Mouse (Mus musculus) central nervous system, embryonic 11.5 days (tissue): ENCODE measurements around the gene Hist1h2bh. TPM values are rescaled to one million over a fixed set of nuclear protein-coding genes. Genes with fewer than 3 reads are reported as not detected.

Experiments used
- polyA plus RNA-seq: library from polyadenylated mRNA; depleted of rRNA; stranded (reverse); fragments of >200 nt; gene quantifications from 2 replicates; pipeline ENCODE4 v1.2.3, GENCODE M21; 2012; rRNA removed

The Hist1h2bh gene
- polyA plus RNA-seq, 1 experiment: 3.2 TPM

Other genes with a start within 250 kb of the Hist1h2bh start
- gene Zfp322a, start 174.2 kb downstream of the Hist1h2bh start, polyA plus RNA-seq: 21.3 and 30.9 TPM in 2 replicates
- gene Abt1, start 119.5 kb downstream of the Hist1h2bh start, polyA plus RNA-seq: 8.8 and 10.0 TPM in 2 replicates
- gene Btn1a1, start 77.5 kb downstream of the Hist1h2bh start, polyA plus RNA-seq: 0.07 and 0.31 TPM in 2 replicates
- 0.34 and 0.82 TPM in 2 replicates for gene Btn2a2, start 54.5 kb downstream of the Hist1h2bh start, polyA plus RNA-seq
- gene Hist1h4h, start 12.3 kb downstream of the Hist1h2bh start, polyA plus RNA-seq: 21.7 and 31.0 TPM in 2 replicates
- gene Hist1h2af, start 9.5 kb downstream of the Hist1h2bh start, polyA plus RNA-seq: 189 and 273 TPM in 2 replicates
- gene Hist1h3g, start 8.0 kb downstream of the Hist1h2bh start, polyA plus RNA-seq: 38.6 and 41.4 TPM in 2 replicates
- gene Hist1h3f, start 660 bp upstream of the Hist1h2bh start, polyA plus RNA-seq: 5.1 and 6.2 TPM in 2 replicates
- 19.4 and 22.4 TPM in 2 replicates for gene Hist1h4f, start 8.3 kb upstream of the Hist1h2bh start, polyA plus RNA-seq
- gene Hist1h1d, start 9.9 kb upstream of the Hist1h2bh start, polyA plus RNA-seq: 0.65 and 1.3 TPM in 2 replicates
- gene Hist1h3e, start 19.0 kb upstream of the Hist1h2bh start, polyA plus RNA-seq: 41.5 and 49.2 TPM in 2 replicates
- 17.0 and 26.2 TPM in 2 replicates for gene Hist1h2ae, start 27.8 kb upstream of the Hist1h2bh start, polyA plus RNA-seq
- 14.7 and 42.2 TPM in 2 replicates for gene Hist1h2bg, start 28.0 kb upstream of the Hist1h2bh start, polyA plus RNA-seq
- gene Hist1h2bf, start 30.8 kb upstream of the Hist1h2bh start, polyA plus RNA-seq: 8.0 and 18.9 TPM in 2 replicates
- 2.4 and 8.0 TPM in 2 replicates for gene Hist1h2ad, start 31.0 kb upstream of the Hist1h2bh start, polyA plus RNA-seq
- gene Hist1h3d, start 32.4 kb upstream of the Hist1h2bh start, polyA plus RNA-seq: 21.2 and 34.9 TPM in 2 replicates
- gene Hist1h4d, start 38.2 kb upstream of the Hist1h2bh start, polyA plus RNA-seq: 10.3 and 11.7 TPM in 2 replicates
- 1.9 and 4.2 TPM in 2 replicates for gene Hist1h2be, start 77.7 kb upstream of the Hist1h2bh start, polyA plus RNA-seq
- 11.1 and 13.7 TPM in 2 replicates for gene Hist1h1e, start 79.2 kb upstream of the Hist1h2bh start, polyA plus RNA-seq
- 1.2 and 2.0 TPM in 2 replicates for gene Hist1h2ac, start 140.6 kb upstream of the Hist1h2bh start, polyA plus RNA-seq
- 17.0 and 27.2 TPM in 2 replicates for gene Hist1h2bc, start 140.8 kb upstream of the Hist1h2bh start, polyA plus RNA-seq
- 0.11 and 0.17 TPM in 2 replicates for gene Hist1h1t, start 152.4 kb upstream of the Hist1h2bh start, polyA plus RNA-seq
- gene Hist1h4c, start 155.1 kb upstream of the Hist1h2bh start, polyA plus RNA-seq: 7.5 and 10.3 TPM in 2 replicates
- 1.8 and 1.9 TPM in 2 replicates for gene Hfe, start 167.5 kb upstream of the Hist1h2bh start, polyA plus RNA-seq
- 13.2 and 15.1 TPM in 2 replicates for gene Hist1h1c, start 195.4 kb upstream of the Hist1h2bh start, polyA plus RNA-seq
- 51.1 and 52.4 TPM in 2 replicates for gene Hist1h3c, start 202.2 kb upstream of the Hist1h2bh start, polyA plus RNA-seq
- gene Hist1h2bb, start 203.3 kb upstream of the Hist1h2bh start, polyA plus RNA-seq: 6.3 and 16.8 TPM in 2 replicates
- gene Hist1h2ab, start 207.7 kb upstream of the Hist1h2bh start, polyA plus RNA-seq: 44.2 and 53.2 TPM in 2 replicates
- gene Hist1h3b, start 208.9 kb upstream of the Hist1h2bh start, polyA plus RNA-seq: 52.8 and 64.6 TPM in 2 replicates
- 29.2 and 64.2 TPM in 2 replicates for gene Hist1h4b, start 213.6 kb upstream of the Hist1h2bh start, polyA plus RNA-seq
- gene Hist1h4a, start 217.8 kb upstream of the Hist1h2bh start, polyA plus RNA-seq: 7.3 and 15.7 TPM in 2 replicates
- gene Hist1h3a, start 219.0 kb upstream of the Hist1h2bh start, polyA plus RNA-seq: 31.4 and 33.8 TPM in 2 replicates
- gene Hist1h1a, start 220.3 kb upstream of the Hist1h2bh start, polyA plus RNA-seq: 9.1 and 22.2 TPM in 2 replicates
- not detected in 2 replicates for gene Trim38, start 226.5 kb upstream of the Hist1h2bh start, polyA plus RNA-seq